Mouse (Mus musculus) limb, embryonic 11.5 days (tissue): ENCODE measurements around the gene Aldh1a2. TPM values are rescaled to one million over a fixed set of nuclear protein-coding genes. Genes with fewer than 3 reads are reported as not detected.
A peak's percentile ranks its signal among the peaks of the same experiment; 100 is the strongest.

Source experiments
- ATAC-seq: fragments of 200-750 bp; cut with Nextera tagmentation; 2 replicates; pipeline ENCODE4 v1.8.0; 2017; ENCODE audit warnings: low read depth; ENCODE audit not compliant: insufficient number of reproducible peaks, low FRiP score, low TSS enrichment
- DNase-seq: peaks from one replicate; pipeline ENCODE4 v3.0.0-alpha.2; 2015; ENCODE audit warnings: low spot score
- H3K27ac ChIP-seq: fragments of 300-500 bp; sonication (generic); replicated peaks from 2 replicates; pipeline ENCODE4 v1.5.1; 2014; ENCODE audit warnings: low read depth, mild to moderate bottlenecking, low read length
- H3K27me3 ChIP-seq: fragments of 300-500 bp; sonication (generic); 2 replicates; pipeline ENCODE4 v1.6.1; 2014; ENCODE audit warnings: mild to moderate bottlenecking, low read length, mixed read lengths; ENCODE audit not compliant: control insufficient read depth, insufficient read depth
- H3K36me3 ChIP-seq: fragments of 300-500 bp; sonication (generic); 2 replicates; pipeline ENCODE4 v1.6.1; 2014; ENCODE audit warnings: mild to moderate bottlenecking, low read length, moderate library complexity, mixed read lengths; ENCODE audit not compliant: control insufficient read depth, insufficient read depth
- H3K4me1 ChIP-seq: fragments of 300-500 bp; sonication (generic); 2 replicates; pipeline ENCODE4 v1.6.1; 2014; ENCODE audit warnings: low read length, mixed read lengths; ENCODE audit not compliant: control insufficient read depth, insufficient read depth
- H3K4me2 ChIP-seq: fragments of 300-500 bp; sonication (generic); 2 replicates; pipeline ENCODE4 v1.6.1; 2014; ENCODE audit warnings: low read depth, mild to moderate bottlenecking, moderate library complexity; ENCODE audit not compliant: severe bottlenecking
- H3K4me3 ChIP-seq: fragments of 300-500 bp; sonication (generic); 2 replicates; pipeline ENCODE4 v1.5.1; 2014; ENCODE audit warnings: low read depth, low read length
- H3K9ac ChIP-seq: fragments of 300-500 bp; sonication (generic); 2 replicates; pipeline ENCODE4 v1.6.1; 2014; ENCODE audit warnings: mild to moderate bottlenecking, low read length
- H3K9me3 ChIP-seq: fragments of 300-500 bp; sonication (generic); 2 replicates; pipeline ENCODE4 v1.6.1; 2016; ENCODE audit warnings: low read length; ENCODE audit not compliant: control insufficient read depth
- WGBS: fragments of 180-500 bp; shearing (Covaris S2); extraction: QIAGEN DNeasy Blood & Tissue Kit; methylation state at CpG from one replicate; pipeline ENCODE4 v1.1.7; 2014; 5-methylcytosine and 5-hydroxymethylcytosine counted together
- polyA plus RNA-seq: library from polyadenylated mRNA; unstranded; fragments of >200 nt; fragmentation: Nextera tagmentation; extraction: Ambion mirVana; gene quantifications from 2 replicates; pipeline ENCODE4 v1.2.1, GENCODE M21; 2014

The Aldh1a2 gene
- polyA plus RNA-seq, 1 experiment from 2014 or later, result 42.3 TPM

DNA sequence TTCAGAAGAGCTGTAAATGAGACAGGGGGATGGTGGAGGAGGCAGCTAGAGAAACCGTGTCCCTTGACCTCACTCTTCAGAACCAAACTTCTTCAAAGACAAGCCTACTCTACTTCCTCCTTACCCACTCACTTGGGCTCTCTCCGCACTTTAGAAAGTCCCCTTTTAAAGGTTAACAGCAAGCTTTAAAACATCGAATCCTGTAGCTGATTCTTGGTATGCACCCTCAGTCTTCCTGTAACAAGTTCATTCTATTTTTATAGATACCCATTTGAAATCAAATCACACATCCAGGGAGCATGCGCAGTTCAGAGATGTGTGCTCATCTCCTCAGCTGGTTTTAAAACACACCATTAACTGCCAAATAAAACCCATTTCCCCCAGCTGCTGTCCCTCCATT is 13.3 kb upstream of the Aldh1a2 start:
- Histone ChIP-seq H3K4me2 (no peak overlapping the region), H3K27me3 (no peaks in the 10 kb centered on the region), H3K4me1 (no peaks in the 10 kb centered on the region), H3K36me3 (no peaks in the 10 kb centered on the region), H3K9me3 (no peaks in the 10 kb centered on the region), H3K9ac (no peak overlapping the region), H3K4me3 (no peak overlapping the region), H3K27ac (no peak overlapping the region)
- 80% methylated on average over 4 of the region's 4 CpGs for WGBS
- ATAC-seq (no peak), DNase-seq (no peak)

DNA sequence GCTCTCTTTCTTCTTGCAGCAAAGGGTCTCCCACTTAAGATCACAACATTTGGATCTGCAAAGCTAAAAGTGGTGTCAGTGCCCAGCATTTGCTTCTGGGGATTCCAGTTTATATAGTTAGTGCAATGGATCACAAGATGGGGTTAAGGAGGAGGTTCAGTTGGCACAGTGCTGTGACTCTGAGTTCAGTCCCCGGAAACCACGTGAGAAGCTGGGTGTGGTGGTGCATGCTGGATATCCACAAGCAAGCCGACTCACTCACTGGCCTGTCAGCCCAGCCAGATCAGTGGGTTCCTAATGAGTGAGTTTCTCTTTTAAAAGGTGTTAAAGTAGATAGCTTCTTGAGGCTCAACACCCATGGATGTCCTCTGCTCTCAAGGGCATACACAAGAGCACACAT is 6.3 kb upstream of the Aldh1a2 start:
- H3K27me3 ChIP-seq, result peaks cover 6% of the 10 kb centered on the region
- ATAC-seq, result no peak
- no peaks in the 10 kb centered on the region for H3K36me3 ChIP-seq
- DNase-seq, result no peak
- no peaks in the 10 kb centered on the region for H3K4me1 ChIP-seq
- 65% methylated on average over 3 of the region's 3 CpGs for WGBS
- no peak overlapping the region for H3K27ac ChIP-seq
- H3K4me3 ChIP-seq, result no peak overlapping the region
- no peaks in the 10 kb centered on the region for H3K9me3 ChIP-seq
- H3K9ac ChIP-seq, result no peak overlapping the region
- no peak overlapping the region for H3K4me2 ChIP-seq

DNA sequence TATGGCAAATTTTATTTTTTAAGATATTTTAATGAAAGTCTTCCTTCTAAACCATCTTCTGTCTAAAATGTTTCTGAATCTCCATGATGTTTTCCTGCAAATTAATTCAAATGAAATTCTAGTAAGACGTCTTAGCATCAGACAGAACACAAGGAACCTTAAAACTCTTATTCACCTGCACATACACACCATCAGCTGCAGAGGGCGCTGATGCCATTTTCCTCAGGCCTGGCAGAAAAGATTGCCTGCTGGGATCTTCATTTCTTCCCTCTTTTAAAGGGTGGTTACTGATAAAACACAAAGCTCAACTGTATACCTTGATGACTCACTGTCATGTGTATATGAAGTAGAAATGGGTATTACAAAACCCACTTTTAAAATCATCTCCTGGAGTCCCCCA is 4.7 kb upstream of the Aldh1a2 start:
- H3K9ac ChIP-seq, result no peak overlapping the region
- ATAC-seq, result no peak
- no peaks in the 10 kb centered on the region for H3K36me3 ChIP-seq
- H3K4me2 ChIP-seq, result no peak overlapping the region
- H3K4me3 ChIP-seq, result no peak overlapping the region
- no peak overlapping the region for H3K27ac ChIP-seq
- WGBS, result 8% methylated on average over 2 of the region's 2 CpGs
- H3K9me3 ChIP-seq, result no peaks in the 10 kb centered on the region
- peak; percentile 75 for DNase-seq
- no peaks in the 10 kb centered on the region; the same call in 1 of the 2 replicates for H3K4me1 ChIP-seq
- peaks cover 22% of the 10 kb centered on the region for H3K27me3 ChIP-seq

GRCm38 (mm10) chr9:71213636-71214035 is 2.0 kb upstream of the Aldh1a2 start:
- H3K36me3 ChIP-seq, result no peaks in the 10 kb centered on the region
- ATAC-seq (no peak), DNase-seq (peak; percentile 23)
- H3K4me1 ChIP-seq, result no peaks in the 10 kb centered on the region; the same call in 1 of the 2 replicates
- no peaks in the 10 kb centered on the region for H3K9me3 ChIP-seq
- no peak overlapping the region for H3K9ac ChIP-seq
- no peak overlapping the region for H3K27ac ChIP-seq
- peaks cover 34% of the 10 kb centered on the region for H3K27me3 ChIP-seq
- WGBS, result 21% methylated on average over 4 of the region's 4 CpGs
- H3K4me3 ChIP-seq, result no peak overlapping the region
- no peak overlapping the region for H3K4me2 ChIP-seq

DNA sequence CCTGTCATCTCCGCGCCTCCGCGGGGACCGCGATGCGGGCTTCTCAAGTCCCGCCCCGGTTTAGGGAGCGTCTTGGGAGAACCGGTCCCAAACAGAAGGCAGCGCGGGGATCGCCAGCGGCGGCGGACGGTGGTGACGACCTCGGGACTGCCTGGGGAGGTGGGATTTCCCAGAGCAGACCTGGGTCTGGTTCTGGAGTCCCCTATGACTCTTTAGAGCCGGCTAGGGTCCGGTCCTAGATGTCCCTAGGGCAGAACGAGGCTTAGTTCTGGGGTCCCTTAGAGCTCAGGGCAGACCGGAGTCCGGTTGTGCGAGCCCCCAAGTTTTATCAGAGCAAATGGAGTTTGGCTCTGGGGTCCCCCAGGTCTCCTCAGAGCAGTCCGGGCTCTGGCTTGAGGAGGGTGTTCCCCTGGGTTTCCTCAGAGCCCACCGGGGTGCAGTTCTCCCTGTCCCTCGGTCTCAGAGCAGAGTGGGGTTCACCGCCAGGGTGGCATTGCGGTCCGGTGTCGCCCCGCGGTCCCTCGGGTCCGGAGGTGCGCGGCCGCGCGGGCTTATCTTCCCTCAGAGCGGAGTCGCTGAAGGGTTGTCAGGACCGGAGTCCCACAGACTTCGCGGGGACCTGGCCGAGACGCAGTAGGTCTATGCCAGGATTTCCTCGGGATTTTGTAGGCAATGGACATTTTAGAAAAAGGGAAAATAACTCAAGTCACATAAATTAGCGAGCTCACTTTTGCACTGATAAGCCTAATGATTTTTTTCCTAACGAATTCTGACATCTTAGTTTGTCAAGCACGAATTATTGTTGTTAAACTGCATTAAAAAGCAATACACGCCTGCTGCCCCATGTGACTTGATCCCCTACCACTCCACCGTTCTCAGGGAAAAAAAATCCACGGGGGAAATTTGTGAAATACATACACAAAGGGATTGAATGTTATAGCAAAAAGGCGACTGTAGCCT is 727 bp downstream of the Aldh1a2 start:
- Histone ChIP-seq H3K27ac (no peak overlapping the region), H3K9ac (peak overlapping the region; percentile 24; the same call in 1 of the 2 replicates), H3K36me3 (no peaks in the 10 kb centered on the region), H3K4me1 (no peaks in the 10 kb centered on the region; the same call in 1 of the 2 replicates), H3K4me3 (peak overlapping the region; percentile 31), H3K27me3 (peaks cover 44% of the 10 kb centered on the region), H3K9me3 (no peaks in the 10 kb centered on the region), H3K4me2 (peak overlapping the region; percentile 59)
- ATAC-seq (0 out of 2 replicates have a peak, but pooled peaks have one; percentile 39), DNase-seq (peak; percentile 72)
- under 1% methylated on average over 57 of the region's 57 CpGs for WGBS

DNA sequence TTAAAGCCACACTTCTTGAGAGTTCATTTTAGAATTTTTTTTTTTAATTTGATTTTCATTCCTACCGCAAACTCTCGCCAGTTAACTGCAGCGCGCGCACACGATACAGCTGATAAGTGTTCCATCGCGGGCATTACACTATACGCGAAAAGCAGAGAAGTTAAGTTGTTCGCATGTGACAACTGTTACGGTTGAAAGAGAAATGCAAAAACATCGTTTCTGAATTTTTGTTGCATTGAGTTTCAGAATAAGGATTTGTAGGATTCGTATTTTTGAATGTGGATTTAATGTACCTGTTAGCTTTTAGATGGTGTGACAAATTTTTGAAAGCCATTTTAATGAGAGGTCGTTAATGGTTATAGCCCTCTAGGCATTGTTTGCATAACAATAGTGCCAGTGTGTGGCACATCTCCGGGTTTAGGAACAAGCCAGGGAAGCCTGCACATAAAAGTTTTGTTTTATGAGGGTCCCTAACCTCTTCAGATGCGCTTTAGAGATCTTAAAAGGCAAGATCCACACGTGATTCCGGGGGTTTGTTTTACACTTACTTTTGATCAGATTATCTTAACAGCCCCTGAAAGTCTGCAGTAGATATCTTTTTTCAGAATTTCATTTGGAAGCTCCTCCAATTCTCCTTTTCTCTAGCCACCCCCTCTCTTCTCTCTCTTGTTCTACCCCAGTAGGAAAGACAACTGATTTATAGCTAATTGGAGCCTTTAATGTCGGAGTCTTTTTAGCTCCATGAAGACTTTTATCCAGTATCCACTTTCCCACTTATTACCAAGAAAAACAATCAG is 1.6 kb downstream of the Aldh1a2 start:
- H3K27me3 ChIP-seq, result peaks cover 44% of the 10 kb centered on the region
- no peaks in the 10 kb centered on the region; the same call in 1 of the 2 replicates for H3K4me1 ChIP-seq
- no peaks in the 10 kb centered on the region for H3K36me3 ChIP-seq
- H3K27ac ChIP-seq, result no peak overlapping the region
- no peak overlapping the region for H3K9ac ChIP-seq
- no peak overlapping the region for H3K4me3 ChIP-seq
- DNase-seq (peak; percentile 37), ATAC-seq (no peak)
- 1% methylated on average over 20 of the region's 20 CpGs for WGBS
- no peaks in the 10 kb centered on the region for H3K9me3 ChIP-seq
- H3K4me2 ChIP-seq, result no peak overlapping the region

- DNase-seq (no peak), ATAC-seq (no peak)
- no peaks in the 10 kb centered on the region; the same call in 1 of the 2 replicates for H3K4me1 ChIP-seq
- H3K27me3 ChIP-seq, result peaks cover 44% of the 10 kb centered on the region
- no peak overlapping the region for H3K4me3 ChIP-seq
- H3K36me3 ChIP-seq, result no peaks in the 10 kb centered on the region
- 11% methylated on average over 5 of the region's 5 CpGs for WGBS
- H3K27ac ChIP-seq, result no peak overlapping the region
- no peak overlapping the region for H3K9ac ChIP-seq
- no peak overlapping the region for H3K4me2 ChIP-seq
- no peaks in the 10 kb centered on the region for H3K9me3 ChIP-seq
These were observed 2.2 kb downstream of the Aldh1a2 start for GRCm38 (mm10) chr9:71217793-71218095.

DNA sequence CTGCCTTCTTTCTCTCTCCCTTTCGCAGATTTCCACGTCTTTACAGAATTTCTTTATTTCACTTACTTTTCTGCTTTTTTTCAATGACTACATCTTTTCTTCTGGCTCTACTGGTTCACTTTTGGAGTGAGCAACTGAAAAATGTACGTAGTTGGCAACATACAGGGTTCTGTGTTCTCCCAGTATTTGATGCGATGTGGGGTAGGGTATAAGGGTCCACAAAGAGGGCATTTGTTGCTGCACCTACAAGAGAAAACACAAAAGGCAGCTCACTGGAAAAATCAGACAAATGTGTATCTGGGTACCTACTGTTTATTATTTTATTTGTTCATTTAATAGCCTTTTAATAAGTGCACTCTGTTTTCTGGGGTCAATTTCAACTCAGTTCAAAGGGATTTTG is 3.6 kb downstream of the Aldh1a2 start:
- Histone ChIP-seq H3K36me3 (no peaks in the 10 kb centered on the region), H3K27me3 (peaks cover 40% of the 10 kb centered on the region), H3K27ac (no peak overlapping the region), H3K4me2 (no peak overlapping the region), H3K4me3 (no peak overlapping the region), H3K4me1 (no peaks in the 10 kb centered on the region; the same call in 1 of the 2 replicates), H3K9me3 (no peaks in the 10 kb centered on the region), H3K9ac (no peak overlapping the region)
- DNase-seq (no peak), ATAC-seq (no peak)
- WGBS, result 69% methylated on average over 4 of the region's 4 CpGs
